Mouse (Mus musculus) bone marrow macrophage, adult 2 months (primary cell): ENCODE data around the gene Pus10.

ENCODE experiments used
- CTCF ChIP-seq: IDR thresholded peaks from 2 replicates; pipeline ENCODE4 v1.5.1; 2012; ENCODE audit warnings: low read depth, mild to moderate bottlenecking, low read length, moderate library complexity
- POLR2A ChIP-seq: IDR thresholded peaks from 2 replicates; pipeline ENCODE4 v1.6.1; 2012; ENCODE audit warnings: mild to moderate bottlenecking, low read depth, low read length, borderline replicate concordance

DNA sequence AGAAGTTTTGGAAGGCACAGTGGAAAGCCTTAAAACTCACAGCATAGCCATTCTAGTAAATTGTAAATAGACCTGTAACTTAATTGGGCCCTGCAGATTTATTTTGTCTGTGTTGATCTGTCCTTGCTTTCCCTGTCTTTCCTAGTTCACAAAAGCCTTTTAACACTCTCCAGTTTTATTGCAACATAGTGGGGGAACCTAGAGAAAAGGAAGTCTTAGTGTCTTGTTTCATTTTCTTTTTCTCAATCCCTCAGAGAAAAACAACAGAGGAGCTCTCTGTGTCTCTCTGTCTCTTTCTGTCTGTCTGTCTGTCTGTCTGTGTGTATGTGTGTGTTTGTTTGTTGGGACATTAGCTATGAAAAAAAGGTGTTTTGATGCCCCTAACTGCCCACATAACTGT lies 30.4 kb downstream of the Pus10 start:
- no peak for TF ChIP-seq CTCF
- TF ChIP-seq POLR2A, result no peak
